7 mouse cellular contexts compared by ENCODE assay signal in genomic region chr10:80621690-80621939, GRCm38 (mm10). TPM values are rescaled to one million over a fixed set of nuclear protein-coding genes. Genes with fewer than 3 reads are reported as not detected.
A peak's percentile ranks its signal among the peaks of the same experiment; 100 is the strongest.
DNase-seq lines count a peak whose midpoint lies in the region; ATAC-seq and TF ChIP-seq lines count a peak whose summit lies in the region.

No protein-coding gene starts in this region.

- no peak for ATAC-seq in lung, postnatal 0 days
- ATAC-seq in forebrain, embryonic 12.5 days (ENCODE audit: low FRiP score) = no peak
- no peak for ATAC-seq in limb, embryonic 14.5 days (ENCODE audit: low FRiP score, low read depth)
- ATAC-seq in stomach, embryonic 15.5 days (ENCODE audit: insufficient read depth, low FRiP score, low read depth) = no peak

- TF ChIP-seq POLR2A in limb, embryonic 14.5 days (IDR thresholded peaks at IDR 0.05; ENCODE audit: borderline replicate concordance, extremely low read depth, insufficient read depth, insufficient read length) = no peak

- H3K27ac ChIP-seq in lung, postnatal 0 days (ENCODE audit: low read length) = peak overlapping the region; percentile 93
- H3K27ac ChIP-seq in forebrain, embryonic 12.5 days = peak overlapping the region; percentile 95
- H3K27ac ChIP-seq in limb, embryonic 14.5 days (replicated peaks; ENCODE audit: low read depth, low read length) = peak overlapping the region; percentile 86; the same call in 1 of the 2 replicates
- peak overlapping the region; percentile 98 for H3K27ac ChIP-seq in stomach, embryonic 15.5 days

- no peaks in the 10 kb centered on the region for H3K9me3 ChIP-seq in lung, postnatal 0 days (ENCODE audit: low read length)
- no peaks in the 10 kb centered on the region for H3K9me3 ChIP-seq in forebrain, embryonic 12.5 days
- H3K9me3 ChIP-seq in limb, embryonic 14.5 days (ENCODE audit: control insufficient read depth, low read length) = no peaks in the 10 kb centered on the region
- H3K9me3 ChIP-seq in stomach, embryonic 15.5 days = no peaks in the 10 kb centered on the region

- DNase-seq in lung, postnatal 0 days (ENCODE audit: low spot score) = no peak
- DNase-seq in lung, postnatal 25 days (ENCODE audit: low spot score) = no peak
- DNase-seq in limb, embryonic 14.5 days (ENCODE audit: low spot score) = no peak
- DNase-seq in left cerebral cortex, adult 9 months (ENCODE audit: low spot score in 2 of 2) = no peak
- DNase-seq in cerebellum, adult 9-11 months = no peak

- no peaks in the 10 kb centered on the region for H3K27me3 ChIP-seq in lung, postnatal 0 days (replicated peaks; ENCODE audit: insufficient read depth, low read length)
- H3K27me3 ChIP-seq in forebrain, embryonic 12.5 days = no peaks in the 10 kb centered on the region
- no peaks in the 10 kb centered on the region for H3K27me3 ChIP-seq in limb, embryonic 14.5 days (ENCODE audit: control insufficient read depth, insufficient read depth, low read length)
- H3K27me3 ChIP-seq in stomach, embryonic 15.5 days (replicated peaks) = no peaks in the 10 kb centered on the region

- TF ChIP-seq EP300 in lung, postnatal 0 days (IDR thresholded peaks at IDR 0.05) = no peak

- no peaks in the 10 kb centered on the region for H3K36me3 ChIP-seq in lung, postnatal 0 days (ENCODE audit: insufficient read depth, low read length)
- 0 out of 2 replicates have a peak, but pooled peaks cover 3% of the 10 kb centered on the region for H3K36me3 ChIP-seq in forebrain, embryonic 12.5 days (replicated peaks)
- 0 out of 2 replicates have a peak, but pooled peaks cover under 1% of the 10 kb centered on the region for H3K36me3 ChIP-seq in limb, embryonic 14.5 days (ENCODE audit: control insufficient read depth, insufficient read depth, low read length)
- no peaks in the 10 kb centered on the region; the same call in 1 of the 2 replicates for H3K36me3 ChIP-seq in stomach, embryonic 15.5 days

- H3K4me1 ChIP-seq in lung, postnatal 0 days (ENCODE audit: insufficient read depth, low read depth, low read length) = peaks cover 9% of the 10 kb centered on the region; the same call in 1 of the 2 replicates
- H3K4me1 ChIP-seq in forebrain, embryonic 12.5 days = peaks cover 31% of the 10 kb centered on the region
- peaks cover 13% of the 10 kb centered on the region for H3K4me1 ChIP-seq in limb, embryonic 14.5 days (ENCODE audit: control insufficient read depth, insufficient read depth, low read length)
- peaks cover 25% of the 10 kb centered on the region for H3K4me1 ChIP-seq in stomach, embryonic 15.5 days

- peak overlapping the region; percentile 29; the same call in 1 of the 2 replicates for H3K9ac ChIP-seq in lung, postnatal 0 days (replicated peaks; ENCODE audit: low read depth)
- peak overlapping the region; percentile 47 for H3K9ac ChIP-seq in forebrain, embryonic 12.5 days
- H3K9ac ChIP-seq in limb, embryonic 14.5 days (ENCODE audit: low read depth, low read length, severe bottlenecking) = peak overlapping the region; percentile 50
- peak overlapping the region; percentile 40; the same call in 1 of the 2 replicates for H3K9ac ChIP-seq in stomach, embryonic 15.5 days

- no peak for TF ChIP-seq CTCF in lung, postnatal 0 days (IDR thresholded peaks at IDR 0.05)

- WGBS in lung, postnatal 0 days = under 1% methylated on average over 9 of the region's 9 CpGs
- WGBS in forebrain, embryonic 12.5 days = 5% methylated on average over 9 of the region's 9 CpGs
- 2% methylated on average over 9 of the region's 9 CpGs for WGBS in limb, embryonic 14.5 days
- WGBS in stomach, embryonic 15.5 days = 1% methylated on average over 9 of the region's 9 CpGs

- H3K4me3 ChIP-seq in lung, postnatal 0 days (ENCODE audit: low read depth, low read length) = peak overlapping the region; percentile 55
- peak overlapping the region; percentile 92 for H3K4me3 ChIP-seq in forebrain, embryonic 12.5 days (replicated peaks)
- peak overlapping the region; percentile 85 for H3K4me3 ChIP-seq in limb, embryonic 14.5 days (replicated peaks; ENCODE audit: low read length)
- H3K4me3 ChIP-seq in stomach, embryonic 15.5 days (replicated peaks) = peak overlapping the region; percentile 92

- H3K4me2 ChIP-seq in lung, postnatal 0 days (replicated peaks; ENCODE audit: low read depth, low read length) = peak overlapping the region; percentile 62
- H3K4me2 ChIP-seq in forebrain, embryonic 12.5 days = peak overlapping the region; percentile 62
- peak overlapping the region; percentile 72 for H3K4me2 ChIP-seq in limb, embryonic 14.5 days (replicated peaks; ENCODE audit: low read depth, low read length, severe bottlenecking)
- H3K4me2 ChIP-seq in stomach, embryonic 15.5 days = peak overlapping the region; percentile 74

RNA-seq across cellular contexts. Expression of gene Csnk1g2, which starts 1.0 kb away (rescaled TPM):
- polyA plus RNA-seq in lung, postnatal 0 days (2015; fragmentation: Nextera tagmentation; extraction: Ambion mirVana) = 97.7 and 111 TPM in 2 replicates
- polyA plus RNA-seq in forebrain, embryonic 12.5 days (2016; fragmentation: Nextera tagmentation; extraction: Ambion mirVana) = 146 and 161 TPM in 2 replicates
- polyA plus RNA-seq in limb, embryonic 14.5 days (2012; rRNA removed) = 253 and 298 TPM in 2 replicates
- polyA plus RNA-seq in limb, embryonic 14.5 days (2014; fragmentation: Nextera tagmentation; extraction: Ambion mirVana) = 110 and 125 TPM in 2 replicates
- 134 and 148 TPM in 2 replicates for polyA plus RNA-seq in stomach, embryonic 15.5 days (2015; fragmentation: Nextera tagmentation; extraction: Ambion mirVana)

RNA-seq across cellular contexts. Expression of gene Gm49322, which starts 15.8 kb away (rescaled TPM):
- polyA plus RNA-seq in lung, postnatal 0 days (2015; fragmentation: Nextera tagmentation; extraction: Ambion mirVana) = 0.98 and 1.1 TPM in 2 replicates
- polyA plus RNA-seq in forebrain, embryonic 12.5 days (2016; fragmentation: Nextera tagmentation; extraction: Ambion mirVana) = 5.9 and 6.6 TPM in 2 replicates
- polyA plus RNA-seq in limb, embryonic 14.5 days (2012; rRNA removed) = 5.6 and 6.2 TPM in 2 replicates
- polyA plus RNA-seq in limb, embryonic 14.5 days (2014; fragmentation: Nextera tagmentation; extraction: Ambion mirVana) = 2.2 and 2.8 TPM in 2 replicates
- 3.9 TPM in 2 replicates for polyA plus RNA-seq in stomach, embryonic 15.5 days (2015; fragmentation: Nextera tagmentation; extraction: Ambion mirVana)

RNA-seq across cellular contexts. Expression of gene Adat3, which starts 18.9 kb away (rescaled TPM):
- polyA plus RNA-seq in lung, postnatal 0 days (2015; fragmentation: Nextera tagmentation; extraction: Ambion mirVana) = 3.5 and 4.8 TPM in 2 replicates
- 5.3 and 6.0 TPM in 2 replicates for polyA plus RNA-seq in forebrain, embryonic 12.5 days (2016; fragmentation: Nextera tagmentation; extraction: Ambion mirVana)
- 16.8 and 29.2 TPM in 2 replicates for polyA plus RNA-seq in limb, embryonic 14.5 days (2012; rRNA removed)
- polyA plus RNA-seq in limb, embryonic 14.5 days (2014; fragmentation: Nextera tagmentation; extraction: Ambion mirVana) = 5.6 and 6.4 TPM in 2 replicates
- polyA plus RNA-seq in stomach, embryonic 15.5 days (2015; fragmentation: Nextera tagmentation; extraction: Ambion mirVana) = 6.1 and 6.4 TPM in 2 replicates

RNA-seq across cellular contexts. Expression of gene Scamp4, which starts 18.9 kb away (rescaled TPM):
- polyA plus RNA-seq in lung, postnatal 0 days (2015; fragmentation: Nextera tagmentation; extraction: Ambion mirVana) = 56.9 and 59.3 TPM in 2 replicates
- 63.7 and 67.8 TPM in 2 replicates for polyA plus RNA-seq in forebrain, embryonic 12.5 days (2016; fragmentation: Nextera tagmentation; extraction: Ambion mirVana)
- 83.1 and 107 TPM in 2 replicates for polyA plus RNA-seq in limb, embryonic 14.5 days (2012; rRNA removed)
- 91.4 and 104 TPM in 2 replicates for polyA plus RNA-seq in limb, embryonic 14.5 days (2014; fragmentation: Nextera tagmentation; extraction: Ambion mirVana)
- polyA plus RNA-seq in stomach, embryonic 15.5 days (2015; fragmentation: Nextera tagmentation; extraction: Ambion mirVana) = 86.1 and 93.0 TPM in 2 replicates

RNA-seq across cellular contexts. Expression of gene Abhd17a, which starts 31.5 kb away (rescaled TPM):
- 105 and 106 TPM in 2 replicates for polyA plus RNA-seq in lung, postnatal 0 days (2015; fragmentation: Nextera tagmentation; extraction: Ambion mirVana)
- 84.2 and 89.6 TPM in 2 replicates for polyA plus RNA-seq in forebrain, embryonic 12.5 days (2016; fragmentation: Nextera tagmentation; extraction: Ambion mirVana)
- polyA plus RNA-seq in limb, embryonic 14.5 days (2012; rRNA removed) = 116 and 173 TPM in 2 replicates
- 129 and 132 TPM in 2 replicates for polyA plus RNA-seq in limb, embryonic 14.5 days (2014; fragmentation: Nextera tagmentation; extraction: Ambion mirVana)
- polyA plus RNA-seq in stomach, embryonic 15.5 days (2015; fragmentation: Nextera tagmentation; extraction: Ambion mirVana) = 102 and 103 TPM in 2 replicates
